Mouse (Mus musculus) ES-E14 (cell line): ENCODE measurements around the gene Btbd2. TPM values are rescaled to one million over a fixed set of nuclear protein-coding genes. Genes with fewer than 3 reads are reported as not detected.
A peak's percentile ranks its signal among the peaks of the same experiment; 100 is the strongest.

Experiments
- DNase-seq: peaks from one replicate; pipeline ENCODE4 v3.0.0-alpha.2; 2013; ENCODE audit warnings: low read depth, low spot score
- H3K27ac ChIP-seq: 2 replicates; pipeline ENCODE4 v1.5.1; 2012; ENCODE audit warnings: low read depth, mild to moderate bottlenecking, low read length, moderate library complexity, mixed read lengths; ENCODE audit not compliant: poor library complexity, insufficient read depth, severe bottlenecking
- H3K36me3 ChIP-seq: 2 replicates; pipeline ENCODE4 v1.6.1; 2012; ENCODE audit warnings: mild to moderate bottlenecking, low read length, moderate library complexity, mixed read lengths; ENCODE audit not compliant: control insufficient read depth, poor library complexity, insufficient read depth, severe bottlenecking
- H3K4me1 ChIP-seq, 2 experiments: fragments of 150-350 bp in 1 of 2; sonication (generic) in 1 of 2; 2 replicates each; pipeline ENCODE4 v1.6.1; 2012; ENCODE audit warnings: low read length in 2 of 2, mild to moderate bottlenecking in 1 of 2, mixed read lengths in 1 of 2; ENCODE audit not compliant: control insufficient read depth in 2 of 2, insufficient read depth in 2 of 2, poor library complexity in 1 of 2
- H3K4me3 ChIP-seq, 2 experiments: fragments of 150-350 bp in 1 of 2; sonication (generic) in 1 of 2; 2 replicates each; pipeline ENCODE4 v1.5.1; 2012; ENCODE audit warnings: low read length in 2 of 2, low read depth in 1 of 2, mild to moderate bottlenecking in 1 of 2, mixed read lengths in 1 of 2; ENCODE audit not compliant: insufficient read depth in 1 of 2, poor library complexity in 1 of 2, severe bottlenecking in 1 of 2
- H3K9ac ChIP-seq: 2 replicates; pipeline ENCODE4 v1.6.1; 2012; ENCODE audit warnings: low read depth, mild to moderate bottlenecking, low read length, mixed read lengths; ENCODE audit not compliant: poor library complexity, insufficient read depth, severe bottlenecking
- H3K9me3 ChIP-seq: fragments of 150-350 bp; sonication (generic); 2 replicates; pipeline ENCODE4 v1.6.1; 2012; ENCODE audit warnings: low read depth, mild to moderate bottlenecking, low read length; ENCODE audit not compliant: control insufficient read depth, insufficient read depth
- CHD2 ChIP-seq: IDR thresholded peaks from 2 replicates; pipeline ENCODE4 v1.6.1; 2014; ENCODE audit warnings: mild to moderate bottlenecking, low read depth, low read length, inconsistent platforms
- HCFC1 ChIP-seq: IDR thresholded peaks from 2 replicates; pipeline ENCODE4 v1.6.1; 2012; ENCODE audit warnings: low read length, inconsistent platforms, borderline replicate concordance; ENCODE audit not compliant: insufficient read depth
- MAFK ChIP-seq: IDR thresholded peaks from 2 replicates; pipeline ENCODE4 v1.6.1; 2014; ENCODE audit warnings: mild to moderate bottlenecking, low read depth, low read length, inconsistent platforms; ENCODE audit not compliant: insufficient read depth
- ZC3H11A ChIP-seq: IDR thresholded peaks from 2 replicates; pipeline ENCODE4 v1.6.1; 2012; ENCODE audit warnings: low read depth, mild to moderate bottlenecking, inconsistent platforms, low read length, borderline replicate concordance
- ZNF384 ChIP-seq: IDR thresholded peaks from 2 replicates; pipeline ENCODE4 v1.6.1; 2012; ENCODE audit warnings: low read depth, low read length, inconsistent platforms
- in situ Hi-C, 2 experiments: fragments of 600-800 bp; cut with MboI; formaldehyde crosslinking; loops; one replicate each; pipeline ENCODE4 v1.15.1; 2025; ENCODE audit warnings: low sequenced_read_pairs in 2 of 2, inconsistent platforms in 1 of 2; ENCODE audit not compliant: unreplicated experiment in 2 of 2
- total RNA-seq: library from RNA; depleted of rRNA; stranded (reverse); fragments of 300-350 nt; gene quantifications from 2 replicates; pipeline ENCODE4 v1.2.3, GENCODE M21; 2012

Btbd2 gene
- total RNA-seq, 1 experiment = 45.7 TPM

DNA sequence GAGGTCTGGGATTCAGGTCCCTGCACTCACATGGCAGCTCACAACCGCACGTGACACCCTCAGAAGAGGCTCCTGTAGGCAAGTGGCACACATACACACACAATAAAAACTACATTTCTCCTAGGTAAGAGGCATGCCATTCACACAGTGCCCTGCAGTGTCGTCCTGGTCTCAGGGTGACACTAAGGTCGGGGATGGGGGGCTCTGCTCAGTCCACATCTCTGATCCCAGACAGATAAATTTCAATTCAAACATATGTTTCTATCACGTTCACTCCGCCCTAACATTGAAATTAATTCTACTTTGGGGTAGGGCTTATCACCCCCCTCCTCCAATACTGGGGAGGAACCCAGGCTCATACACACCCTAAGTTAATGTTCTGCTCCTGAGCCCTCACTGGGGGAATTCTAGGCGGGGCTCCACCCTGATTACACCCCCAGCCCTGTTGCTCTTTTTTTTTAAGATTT lies 43.2 kb upstream of the Btbd2 start:
- no peak for TF ChIP-seq ZC3H11A
- TF ChIP-seq HCFC1 = no peak
- TF ChIP-seq MAFK = no peak
- TF ChIP-seq ZNF384 = no peak
- no peak for TF ChIP-seq CHD2
- Histone ChIP-seq H3K4me1 (peaks cover 8 to 20% of the 10 kb centered on the region in 2 experiments; a peak in 3 of 4 replicates), H3K27ac (no peak overlapping the region), H3K4me3 (no peak overlapping the region), H3K36me3 (no peaks in the 10 kb centered on the region; the same call in 1 of the 2 replicates), H3K9ac (0 out of 2 replicates have a peak overlapping the region, but pooled peaks have one; percentile 14), H3K9me3 (no peaks in the 10 kb centered on the region)
- in situ Hi-C loops = no loop called here
- no peak for DNase-seq

DNA sequence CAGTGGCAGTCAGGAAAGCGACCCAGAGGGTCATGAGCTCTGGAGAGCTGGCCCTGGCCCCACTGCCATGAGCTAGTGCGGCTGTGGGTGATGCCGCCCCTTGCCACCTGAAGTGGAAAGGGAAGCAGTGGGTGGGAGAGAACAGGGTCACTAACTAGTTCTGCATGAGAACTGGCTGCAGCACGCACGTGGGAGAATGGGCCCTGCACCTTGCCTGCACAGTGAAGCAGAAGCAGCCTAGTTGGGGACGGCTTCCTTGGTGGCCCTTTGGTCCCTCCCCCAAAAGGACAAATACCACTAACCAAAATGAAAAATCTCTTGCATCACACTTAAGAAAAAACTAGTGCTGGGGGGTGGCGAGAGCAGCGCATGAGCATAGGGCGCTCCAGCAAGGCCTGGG lies 41.7 kb upstream of the Btbd2 start:
- Histone ChIP-seq H3K36me3 (no peaks in the 10 kb centered on the region; the same call in 1 of the 2 replicates), H3K9me3 (no peaks in the 10 kb centered on the region), H3K4me1 (peaks cover 8 to 22% of the 10 kb centered on the region in 2 experiments; a peak in 3 of 4 replicates), H3K4me3 (no peak overlapping the region), H3K27ac (no peak overlapping the region), H3K9ac (no peak overlapping the region)
- TF ChIP-seq ZC3H11A (no peak), HCFC1 (no peak), ZNF384 (no peak), CHD2 (no peak), MAFK (no peak)
- in situ Hi-C loops = no loop called here
- DNase-seq = no peak

DNA sequence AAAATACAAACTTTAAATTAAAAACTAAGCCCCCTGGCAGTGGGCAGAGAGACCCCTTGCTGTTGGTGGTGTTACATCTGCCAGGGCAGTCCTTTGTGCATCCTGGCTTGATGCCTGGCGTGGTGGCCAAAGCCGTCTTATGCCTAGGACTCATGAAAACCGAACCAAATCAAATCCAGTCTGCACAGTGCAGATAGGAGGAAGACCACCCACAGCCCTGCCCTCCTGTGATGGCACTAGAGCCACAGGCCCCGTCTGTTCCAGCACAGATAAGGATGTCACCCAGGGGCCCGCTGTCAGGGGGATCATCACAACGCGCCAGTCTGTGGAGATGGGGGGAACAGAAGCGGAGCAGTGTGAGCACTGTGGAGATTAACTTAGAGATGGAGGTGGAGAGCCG lies 40.9 kb upstream of the Btbd2 start:
- H3K9ac ChIP-seq = no peak overlapping the region

DNA sequence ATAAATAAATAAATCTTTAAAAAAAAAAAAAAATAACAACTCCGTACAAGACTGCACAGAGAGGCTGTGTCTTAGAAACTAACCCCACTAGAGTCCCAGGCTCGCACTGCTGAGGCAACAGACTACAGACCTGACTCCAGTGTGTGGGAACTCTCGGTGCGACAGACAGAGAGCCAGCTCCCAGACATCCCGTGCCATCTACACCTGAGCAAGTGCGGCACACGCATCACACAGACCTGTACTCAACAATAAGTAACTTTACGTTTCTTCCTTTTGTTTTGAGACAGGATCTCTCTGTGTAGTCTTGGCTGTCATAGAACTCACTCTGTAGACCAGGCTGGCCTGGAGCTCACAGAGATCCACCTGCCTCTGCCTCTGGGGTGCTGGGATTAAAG lies 40.5 kb upstream of the Btbd2 start:
- Histone ChIP-seq H3K27ac (no peak overlapping the region), H3K9me3 (no peaks in the 10 kb centered on the region), H3K4me1 (peaks cover 4 to 20% of the 10 kb centered on the region in 2 experiments; a peak in 3 of 4 replicates), H3K36me3 (no peaks in the 10 kb centered on the region; the same call in 1 of the 2 replicates), H3K4me3 (no peak overlapping the region), H3K9ac (no peak overlapping the region)
- DNase-seq = no peak
- in situ Hi-C loops = no loop called here
- TF ChIP-seq CHD2 (no peak), ZC3H11A (no peak), HCFC1 (no peak), ZNF384 (no peak), MAFK (no peak)

More for the DNA sequence above, 40.9 kb upstream of the Btbd2 start:
- Histone ChIP-seq H3K27ac (no peak overlapping the region), H3K36me3 (no peaks in the 10 kb centered on the region; the same call in 1 of the 2 replicates), H3K9me3 (no peaks in the 10 kb centered on the region), H3K4me3 (no peak overlapping the region), H3K4me1 (peaks cover 4 to 20% of the 10 kb centered on the region in 2 experiments; a peak in 3 of 4 replicates)
- no peak for TF ChIP-seq MAFK
- TF ChIP-seq CHD2 = no peak
- TF ChIP-seq ZNF384 = no peak
- no peak for TF ChIP-seq HCFC1
- TF ChIP-seq ZC3H11A = no peak
- DNase-seq = no peak
- in situ Hi-C loops = no loop called here
